Mouse (Mus musculus): ENCODE data around the gene Ncoa1.
A peak's percentile ranks its signal among the peaks of the same experiment; 100 is the strongest.

Gene Ncoa1

DNA sequence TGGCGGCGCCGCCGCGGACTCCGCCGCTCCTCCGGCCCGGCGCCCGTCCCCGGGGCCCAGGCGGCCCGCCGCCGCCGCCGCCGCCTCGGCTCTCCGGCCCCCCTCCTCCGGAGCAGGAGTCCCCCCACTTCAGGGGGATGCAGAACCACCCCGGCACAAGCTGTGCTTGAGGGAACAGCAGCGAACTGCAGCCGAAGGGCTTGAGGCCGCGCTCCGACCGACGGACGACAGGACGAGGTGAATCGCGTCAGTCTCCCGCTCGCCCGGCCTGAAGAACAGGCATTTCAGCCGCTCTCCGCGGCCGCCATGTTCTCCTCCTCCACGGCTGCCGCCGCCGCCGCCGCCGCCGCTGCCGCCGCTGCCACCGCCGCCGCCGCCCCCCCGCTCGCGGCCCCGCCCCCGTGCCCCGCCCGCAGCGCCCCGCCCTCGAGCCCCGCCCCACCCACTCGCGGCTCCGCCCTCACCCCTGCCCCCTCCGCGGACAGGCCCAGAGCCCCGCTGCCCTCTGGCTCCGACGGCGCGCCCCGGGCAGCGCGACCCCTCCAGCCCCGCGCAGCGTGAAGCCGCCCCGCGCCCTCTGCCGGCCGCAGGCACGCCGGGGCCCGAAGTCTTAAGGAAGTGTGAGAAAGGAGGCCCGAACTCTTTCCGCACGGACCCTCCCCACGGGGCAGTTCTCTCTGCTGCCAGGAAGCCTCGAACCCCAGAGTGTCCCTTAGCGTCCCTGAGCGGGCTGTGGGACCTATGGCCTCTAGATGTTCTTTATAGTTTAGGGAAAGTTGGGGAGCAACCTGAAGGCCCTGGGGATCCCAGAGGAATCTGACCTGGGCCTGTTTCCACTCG lies at the start of gene Ncoa1:
TSS of gene Ncoa1 (minus strand) at position 351 of the 840 bp plus-strand sequence.
- DNase-seq (ENCODE audit: low read depth, low spot score): peak; percentile 74

DNA sequence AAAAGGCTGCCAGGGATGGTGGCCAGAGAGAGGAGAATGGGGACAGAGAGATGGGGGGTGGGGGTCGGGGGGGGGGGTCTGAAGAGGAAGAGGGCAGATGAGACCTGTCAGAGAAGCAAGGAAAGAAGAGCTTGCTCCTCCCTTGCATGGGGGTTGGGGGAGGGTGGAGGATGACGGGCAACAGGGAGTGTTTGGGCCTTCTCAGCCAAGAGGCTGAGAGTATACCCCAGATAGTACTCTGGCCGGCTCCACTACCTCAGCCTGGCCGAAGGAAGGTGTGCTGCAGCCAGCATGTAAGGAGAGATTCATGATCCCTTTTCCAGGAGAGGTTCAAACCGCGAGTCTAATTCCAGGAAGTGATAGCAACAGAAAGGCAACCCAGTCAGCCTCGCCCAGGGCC lies 47.6 kb upstream of the Ncoa1 start:
- no peak for DNase-seq (ENCODE audit: low read depth, low spot score)

DNA sequence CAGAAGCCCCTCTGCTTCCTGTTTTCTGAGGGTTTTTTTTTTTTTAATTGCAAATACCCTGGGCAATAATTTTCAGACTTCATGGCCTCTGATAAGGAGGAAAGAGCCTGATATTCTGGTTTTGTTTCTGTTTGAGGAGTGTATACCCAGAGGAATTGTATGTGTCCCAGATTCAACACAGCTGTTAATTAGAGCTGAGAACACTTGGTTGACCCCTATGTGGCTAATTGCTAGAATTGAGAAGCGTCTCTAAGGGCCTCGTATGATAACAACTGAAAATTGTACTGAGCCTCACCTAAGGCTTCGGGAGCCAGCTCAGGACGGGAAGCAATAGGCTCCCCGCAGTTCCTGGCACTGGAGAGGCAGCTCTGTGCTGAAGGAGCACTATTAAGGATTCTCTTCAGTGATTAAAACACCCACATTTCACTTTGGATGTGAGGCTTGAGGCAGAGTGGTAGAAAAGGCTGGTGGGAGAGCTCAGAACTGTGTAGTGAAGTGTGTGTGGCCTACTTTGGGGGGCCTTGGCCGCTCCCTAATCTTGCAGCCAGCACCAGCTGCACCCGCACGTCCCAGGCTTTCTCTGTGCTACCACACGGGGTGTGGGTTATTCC lies 46.8 kb upstream of the Ncoa1 start:
- no peak for DNase-seq (ENCODE audit: low read depth, low spot score)

DNA sequence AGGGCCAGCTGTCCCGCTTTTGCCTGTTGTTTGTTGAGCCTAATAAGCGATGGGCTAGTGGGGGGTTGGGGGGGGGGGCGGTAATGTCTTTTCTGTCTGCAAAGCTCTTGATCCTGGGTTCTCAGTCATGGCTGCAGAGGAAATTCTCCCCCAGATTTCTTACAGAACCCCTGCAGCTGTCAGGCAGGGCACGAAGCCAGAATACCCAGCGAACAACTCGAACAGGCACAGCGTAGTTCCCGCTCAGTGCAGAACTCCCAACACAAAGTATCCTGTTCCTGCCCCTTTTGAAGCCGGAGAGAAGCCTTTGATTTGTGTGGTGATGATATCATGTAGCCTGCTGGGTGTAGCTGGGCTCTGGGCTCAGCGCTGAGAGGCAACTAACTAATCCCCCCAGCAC lies 46.2 kb upstream of the Ncoa1 start:
- peak; percentile 58 for DNase-seq (ENCODE audit: low read depth, low spot score)

DNA sequence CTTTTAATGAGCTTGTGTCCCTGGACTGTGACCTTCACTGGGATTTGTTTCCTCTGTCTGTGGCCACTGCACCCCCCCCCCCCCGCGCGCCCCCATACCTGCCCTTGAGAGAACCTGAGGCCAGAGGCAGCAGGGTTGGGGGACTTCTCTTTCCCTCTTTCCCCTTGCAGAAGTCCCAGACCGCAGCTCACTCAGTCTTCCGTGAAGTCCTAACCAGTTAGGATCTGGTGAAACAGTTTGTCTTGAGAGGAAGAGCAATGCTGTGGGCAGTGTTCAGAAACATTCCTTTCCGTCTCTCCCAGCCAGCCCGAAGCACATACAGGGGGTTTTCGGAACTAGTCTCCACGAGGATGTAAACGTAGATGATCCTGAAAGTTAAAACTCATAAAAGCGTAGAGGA lies 42.0 kb upstream of the Ncoa1 start:
- DNase-seq (ENCODE audit: low read depth, low spot score): no peak

DNA sequence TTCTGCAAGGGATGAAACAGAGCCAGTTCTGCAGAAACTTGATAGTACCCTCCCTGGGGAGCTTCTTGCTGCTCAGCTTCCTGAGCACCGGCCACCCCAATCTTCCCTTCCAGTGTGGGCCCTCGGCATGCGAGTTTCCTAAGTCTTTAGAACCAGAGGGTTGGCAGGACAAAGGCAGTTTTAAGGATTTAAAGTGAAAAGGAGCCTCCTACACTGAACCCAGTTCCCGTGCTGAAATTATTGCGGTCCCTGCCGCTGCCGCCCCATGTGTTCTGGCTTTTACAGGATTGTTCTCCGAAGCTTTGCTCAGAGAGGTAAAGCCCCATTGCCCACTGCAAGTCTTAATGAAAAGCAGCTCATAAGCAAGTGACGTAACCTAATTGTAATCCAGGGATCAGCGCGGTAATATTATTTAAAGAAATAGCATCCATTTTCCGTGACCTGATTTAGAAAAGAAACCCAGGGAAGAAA lies 32.6 kb upstream of the Ncoa1 start:
- DNase-seq (ENCODE audit: low read depth, low spot score): no peak

DNA sequence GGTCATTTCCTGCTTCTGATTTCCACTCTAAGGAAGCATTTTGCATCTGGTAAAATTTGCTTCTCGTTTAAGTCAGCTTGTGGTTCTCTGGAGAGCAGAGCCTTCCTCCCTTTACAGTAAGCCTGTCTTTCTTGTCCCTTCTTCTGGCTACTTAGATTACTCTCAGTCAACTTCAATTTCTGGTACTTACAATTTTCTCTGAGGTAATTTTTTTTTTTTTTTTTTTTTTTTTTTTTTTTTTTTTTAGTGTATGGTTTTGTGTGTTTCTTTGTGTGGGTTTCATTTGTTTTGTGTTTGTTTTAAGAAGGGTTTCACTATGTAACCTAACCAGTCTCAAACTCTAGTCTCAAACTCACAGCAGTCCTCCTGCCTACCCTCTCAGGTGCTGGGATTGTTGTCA lies 31.2 kb upstream of the Ncoa1 start:
- DNase-seq (ENCODE audit: low read depth, low spot score): no peak

DNA sequence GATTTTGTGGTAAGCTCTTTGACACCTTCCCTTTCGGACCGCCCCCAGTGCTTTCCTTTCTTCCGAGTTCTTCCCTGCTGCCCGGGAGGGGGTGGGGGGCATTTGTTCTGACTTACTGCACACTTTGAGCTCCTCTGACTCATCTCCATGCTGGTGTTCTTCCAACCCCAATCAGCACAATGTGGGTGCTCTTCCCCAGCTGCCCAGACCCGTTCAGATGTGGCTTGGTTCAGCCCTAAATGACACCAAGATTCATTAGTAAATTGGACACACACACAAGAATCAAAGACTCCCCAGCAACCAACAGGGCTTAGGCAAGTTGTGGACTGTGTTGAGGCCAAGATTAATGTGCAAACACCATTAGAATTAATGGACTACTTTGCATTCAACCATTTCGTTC lies 30.5 kb upstream of the Ncoa1 start:
- DNase-seq (ENCODE audit: low read depth, low spot score): peak; percentile 30

DNA sequence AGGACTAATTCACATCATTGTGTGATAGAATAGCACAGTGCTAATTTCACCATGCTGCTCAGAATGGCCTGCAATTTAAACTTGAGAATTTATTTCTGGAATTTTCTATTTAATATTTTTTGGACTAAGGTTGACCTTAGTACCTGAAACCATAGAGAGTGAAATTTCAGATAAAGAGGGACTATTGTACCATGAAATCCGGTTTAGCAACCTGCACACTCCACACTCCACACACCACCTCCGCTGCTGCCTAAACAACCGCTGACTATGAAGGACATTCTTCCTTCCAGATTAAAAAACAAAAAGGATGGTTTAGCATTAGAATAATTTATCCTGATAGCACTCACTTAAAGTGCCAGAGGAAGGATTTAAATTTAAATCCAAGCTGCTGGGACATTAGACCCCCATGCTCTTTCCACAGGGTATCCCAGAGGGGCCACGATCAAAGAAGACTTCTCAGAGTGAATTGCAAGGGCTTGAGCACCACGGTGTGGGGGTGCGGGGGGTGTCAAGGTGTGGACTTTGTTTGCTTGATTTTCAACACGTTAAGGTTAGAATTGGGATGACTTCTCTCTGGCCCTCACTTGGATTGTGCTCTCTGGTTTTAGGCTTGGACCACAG lies 29.9 kb upstream of the Ncoa1 start:
- no peak for DNase-seq (ENCODE audit: low read depth, low spot score)

DNA sequence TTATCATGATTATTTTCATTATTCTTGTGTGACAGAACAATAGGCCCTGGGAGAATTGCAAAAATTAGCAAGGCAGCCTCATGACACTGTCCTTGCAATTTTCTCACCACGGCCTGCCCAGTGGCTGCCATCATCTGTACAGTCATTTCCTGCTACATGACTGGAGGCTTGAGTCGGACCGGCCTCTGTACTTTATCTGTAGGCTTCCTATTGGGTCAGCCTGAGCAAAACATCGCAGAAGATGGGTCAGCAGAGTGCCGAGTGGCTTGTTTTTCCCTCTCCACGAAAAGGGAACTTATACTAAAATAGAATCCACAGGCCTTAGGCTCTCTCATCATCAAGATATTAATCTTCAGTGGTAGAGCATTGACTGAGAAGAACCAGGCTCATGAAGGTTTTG lies 28.3 kb upstream of the Ncoa1 start:
- no peak for DNase-seq (ENCODE audit: low read depth, low spot score)

DNA sequence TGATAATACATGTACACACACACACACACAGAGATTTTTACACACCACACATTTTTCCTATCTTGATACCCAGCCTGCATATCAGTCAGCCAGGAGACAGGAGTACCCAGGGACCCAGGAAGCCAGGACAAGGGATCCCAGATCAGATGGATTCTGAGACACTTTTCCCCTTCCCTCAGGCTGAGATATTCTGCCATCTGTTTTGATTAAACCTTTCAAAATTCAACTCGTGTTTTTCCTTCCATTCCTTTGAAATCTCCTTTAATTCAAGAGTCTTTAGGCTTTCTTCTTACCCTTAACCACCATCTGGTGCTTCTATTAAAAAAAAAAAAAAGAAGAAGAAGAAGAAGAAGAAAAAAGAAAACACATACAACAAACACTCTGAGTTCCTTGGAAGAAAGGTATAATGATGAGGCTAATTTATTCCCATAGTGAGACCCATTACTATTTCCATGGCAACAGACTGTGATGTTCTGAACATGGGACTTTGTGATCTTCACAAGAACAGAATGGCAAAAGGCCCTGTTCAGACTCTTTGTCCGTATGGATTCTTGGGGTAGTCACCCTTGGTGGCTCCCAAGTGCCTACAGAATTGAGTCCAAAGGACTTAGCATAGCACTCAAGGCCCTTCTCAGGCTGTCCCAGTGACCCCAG lies 26.8 kb upstream of the Ncoa1 start:
- no peak for DNase-seq (ENCODE audit: low read depth, low spot score)

DNA sequence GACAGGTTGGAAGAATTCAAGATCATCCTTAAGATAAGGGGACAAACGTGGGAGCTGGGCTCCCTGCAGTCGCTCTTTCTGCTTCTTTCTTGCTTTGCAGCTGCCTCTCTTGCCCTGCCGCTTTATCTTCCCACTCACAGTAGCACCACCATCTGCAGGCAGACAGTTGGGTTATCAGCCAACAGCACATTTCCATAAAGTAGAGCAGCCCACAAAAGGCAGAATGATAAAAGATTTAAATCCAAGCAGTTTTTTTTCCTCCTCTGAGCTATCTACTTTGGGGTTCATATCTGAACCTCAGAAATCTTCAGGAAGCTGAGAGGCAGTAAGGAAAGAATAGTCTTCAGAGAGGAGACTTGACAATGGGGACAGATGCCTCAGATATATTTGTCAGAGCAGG lies 24.9 kb upstream of the Ncoa1 start:
- DNase-seq (ENCODE audit: low read depth, low spot score): no peak

DNA sequence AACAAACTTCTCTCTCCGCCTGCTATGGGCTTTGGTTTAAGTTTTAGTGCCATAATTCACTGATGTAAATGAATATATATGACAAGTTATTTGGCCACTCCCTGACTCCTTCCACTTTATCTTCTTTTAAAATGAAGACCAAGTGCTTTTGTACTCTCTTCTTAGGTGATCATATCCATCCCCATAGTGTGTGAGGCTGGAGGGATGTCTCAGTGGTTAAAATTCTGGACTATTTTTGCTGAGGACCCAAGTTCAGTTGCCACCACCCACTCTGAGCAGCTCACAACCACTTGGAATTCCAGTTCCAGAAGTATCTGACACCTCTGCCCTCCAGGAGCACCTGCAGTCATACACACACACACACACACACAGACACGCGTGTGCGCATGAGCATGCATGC lies 23.5 kb upstream of the Ncoa1 start:
- no peak for DNase-seq (ENCODE audit: low read depth, low spot score)

DNA sequence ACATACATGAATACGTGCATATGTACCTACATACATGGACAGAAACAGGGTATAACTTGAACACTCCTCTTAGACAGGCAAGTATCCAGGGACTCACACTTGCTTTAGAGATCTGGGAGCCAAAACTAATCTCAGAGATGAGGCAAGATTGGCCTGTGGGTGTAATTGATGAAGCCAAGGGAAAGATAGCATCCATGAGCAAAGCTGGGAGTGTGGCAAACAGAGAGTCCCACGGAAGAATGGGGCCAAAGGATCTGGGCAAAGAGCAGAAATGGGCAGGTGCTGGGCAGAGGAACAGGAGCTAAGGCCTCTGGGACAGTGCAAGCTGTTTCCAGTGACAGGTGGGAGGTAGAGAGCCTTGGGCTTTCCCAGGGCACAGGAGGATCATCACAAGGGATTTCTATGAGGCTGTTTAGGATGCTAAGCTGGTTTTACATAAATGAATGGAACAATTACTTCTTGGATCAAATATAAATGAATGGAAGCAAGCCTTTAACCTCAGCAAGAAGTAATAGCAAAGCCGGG lies 22.7 kb upstream of the Ncoa1 start:
- DNase-seq (ENCODE audit: low read depth, low spot score): no peak

DNA sequence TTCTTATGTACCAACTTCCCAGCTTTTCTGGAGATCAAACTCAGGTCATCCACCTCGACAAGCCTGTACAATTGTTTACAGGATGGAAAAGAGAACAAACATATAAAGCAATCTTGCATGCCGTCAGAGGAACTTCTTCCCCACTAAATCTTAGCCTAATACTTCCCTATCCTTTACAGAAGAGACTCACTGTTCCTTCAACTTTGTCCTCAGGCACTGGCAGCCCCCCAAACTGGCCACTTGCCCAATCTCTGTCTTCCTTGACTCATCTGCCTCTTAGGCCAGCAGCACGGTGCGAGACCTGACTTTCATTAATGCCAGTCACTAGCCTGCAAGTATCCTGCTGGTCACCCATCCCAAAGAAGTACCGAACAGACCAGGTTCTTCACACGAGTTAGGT lies 11.4 kb upstream of the Ncoa1 start:
- DNase-seq (ENCODE audit: low read depth, low spot score): no peak

DNA sequence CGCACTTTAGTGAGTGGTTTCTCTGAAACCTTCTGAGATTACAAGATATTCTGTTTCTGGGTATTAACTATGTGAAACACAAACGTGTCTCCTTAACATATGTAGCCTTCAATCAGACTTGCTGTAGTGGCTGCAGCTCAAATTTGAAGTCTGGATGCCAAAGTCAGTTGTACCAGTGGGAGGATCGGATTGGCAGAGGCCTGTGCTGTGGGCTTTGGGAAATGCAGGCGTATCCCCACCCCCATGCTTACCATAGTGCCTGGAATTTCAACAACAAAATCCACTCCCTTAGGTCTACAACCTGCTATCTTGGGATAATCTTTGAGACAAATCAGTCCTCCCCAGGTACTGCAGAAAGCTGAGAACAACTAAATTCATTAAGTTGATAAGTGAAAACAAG lies 6.4 kb upstream of the Ncoa1 start:
- no peak for DNase-seq (ENCODE audit: low read depth, low spot score)

DNA sequence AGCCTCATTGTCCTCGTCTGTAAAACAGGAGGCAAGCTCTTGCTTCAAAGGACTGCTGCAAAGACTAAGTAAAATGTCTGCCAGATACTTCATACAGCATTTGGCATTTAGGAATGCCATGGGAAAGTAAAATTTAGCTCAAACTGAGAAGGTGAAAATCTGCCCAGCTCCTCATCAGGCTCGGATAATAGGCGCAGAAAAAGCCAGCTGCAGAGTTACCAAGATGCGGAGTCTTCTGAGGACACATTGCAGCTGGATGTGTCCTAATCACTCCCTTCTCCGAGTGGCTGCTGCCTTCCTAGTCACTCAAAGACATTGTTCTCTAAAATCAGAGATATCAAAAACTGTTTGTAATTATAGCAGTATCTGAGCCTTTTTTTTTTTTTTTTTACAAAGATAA lies 4.7 kb upstream of the Ncoa1 start:
- no peak for DNase-seq (ENCODE audit: low read depth, low spot score)

DNA sequence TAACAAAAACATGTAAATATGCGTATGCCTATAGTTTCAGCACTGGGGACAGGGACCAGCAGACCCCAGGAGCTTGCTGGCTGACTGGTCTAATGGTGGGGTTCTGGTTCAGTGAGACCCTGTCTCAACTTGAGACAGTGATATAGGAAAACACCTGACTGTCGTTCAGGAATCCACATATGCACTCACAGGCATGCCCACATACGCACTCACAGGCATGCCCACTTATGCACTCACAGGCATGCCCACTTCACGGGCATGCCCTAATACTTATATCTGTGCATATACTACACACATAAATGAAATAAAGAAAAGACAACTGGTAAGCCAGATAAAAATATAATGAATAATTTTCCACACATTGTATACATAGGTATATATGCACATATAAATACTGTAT lies 3.3 kb upstream of the Ncoa1 start:
- DNase-seq (ENCODE audit: low read depth, low spot score): no peak

DNA sequence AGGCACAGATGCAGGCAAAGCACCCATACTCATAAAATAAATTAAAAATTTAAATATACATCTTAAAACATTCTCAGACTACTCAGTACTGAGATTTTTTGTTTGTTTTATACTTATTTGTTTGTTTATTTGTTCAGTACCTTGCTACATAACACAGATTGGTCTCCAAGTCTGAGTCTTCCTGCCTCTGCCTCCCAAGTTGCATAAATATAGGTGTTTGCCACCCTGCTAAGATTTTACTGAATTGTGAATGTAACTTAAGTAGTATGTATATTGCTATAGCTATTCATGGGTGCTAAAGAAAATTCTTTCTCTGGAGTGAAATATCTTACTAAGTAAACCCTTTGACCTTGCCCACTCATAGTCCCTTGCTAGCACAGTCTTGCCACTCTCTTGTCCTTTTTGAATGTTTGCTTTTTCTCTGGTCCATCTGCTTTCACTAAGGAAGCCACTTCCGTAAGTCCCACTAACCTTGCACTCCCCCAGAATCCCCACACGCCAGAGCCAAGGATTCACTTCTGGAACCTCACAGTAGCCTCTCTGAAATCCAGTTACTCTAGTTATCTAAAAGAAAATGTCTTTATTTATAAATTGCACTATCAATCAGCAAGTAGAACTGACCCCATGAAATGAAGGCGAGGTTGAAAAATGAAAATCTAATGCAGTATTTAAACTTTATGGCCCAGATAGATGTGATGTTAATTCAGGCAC lies 2.3 kb upstream of the Ncoa1 start:
- DNase-seq (ENCODE audit: low read depth, low spot score): no peak

DNA sequence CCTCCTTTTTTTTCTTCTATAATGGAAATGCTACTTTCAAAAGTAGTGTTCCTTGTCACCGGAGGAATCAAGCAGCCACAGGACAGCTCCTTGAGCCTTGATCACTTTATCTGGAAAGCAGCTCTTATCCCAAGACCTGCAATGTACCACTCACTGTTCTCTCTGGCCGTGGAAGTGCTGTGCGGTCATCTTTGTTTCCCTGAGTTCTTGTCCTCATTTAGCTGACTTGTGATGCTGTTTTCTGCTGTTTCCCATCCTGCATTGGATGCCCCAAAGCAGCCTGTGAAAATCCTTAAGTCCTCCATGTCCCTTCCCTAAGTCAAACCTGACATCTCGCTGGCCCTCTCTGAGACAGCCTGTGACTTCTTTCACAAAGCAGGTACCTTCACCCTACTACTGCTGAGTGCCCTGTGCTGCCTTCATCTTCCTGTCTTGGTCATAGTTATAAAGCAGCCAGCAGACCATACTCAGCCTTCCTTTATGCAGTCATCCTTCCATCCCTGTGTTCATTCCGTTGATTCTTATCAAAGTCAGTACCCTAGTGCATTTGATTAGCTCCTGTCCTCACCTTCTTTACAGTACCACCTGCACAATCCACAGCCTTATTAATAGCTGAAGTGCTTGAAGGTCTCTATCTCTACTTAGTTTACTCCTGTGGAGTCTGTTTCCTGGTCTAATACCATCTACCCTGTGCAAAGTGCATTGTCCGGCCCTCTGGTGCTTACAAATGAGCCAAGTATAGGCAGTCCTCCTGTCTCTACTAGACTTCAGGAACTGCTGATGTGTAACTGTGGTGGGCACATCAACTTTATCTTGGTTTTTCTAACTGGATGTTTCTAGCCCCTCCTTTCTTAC lies 1.2 kb upstream of the Ncoa1 start:
- no peak for DNase-seq (ENCODE audit: low read depth, low spot score)
